Mouse (Mus musculus): Measurements from ENCODE around the gene Limd2.
"Not testable (repeated sequence)": the region's sequence is repeated elsewhere in the genome, so short reads cannot be mapped to it uniquely, and the experiment has no call there.

The Limd2 gene

GRCm38 (mm10) chr11:106170807-106171206, 10.1 kb upstream of the Limd2 start:
- no peak for DNase-seq

GRCm38 (mm10) chr11:106167435-106167834, 6.8 kb upstream of the Limd2 start:
- no peak for DNase-seq

DNA sequence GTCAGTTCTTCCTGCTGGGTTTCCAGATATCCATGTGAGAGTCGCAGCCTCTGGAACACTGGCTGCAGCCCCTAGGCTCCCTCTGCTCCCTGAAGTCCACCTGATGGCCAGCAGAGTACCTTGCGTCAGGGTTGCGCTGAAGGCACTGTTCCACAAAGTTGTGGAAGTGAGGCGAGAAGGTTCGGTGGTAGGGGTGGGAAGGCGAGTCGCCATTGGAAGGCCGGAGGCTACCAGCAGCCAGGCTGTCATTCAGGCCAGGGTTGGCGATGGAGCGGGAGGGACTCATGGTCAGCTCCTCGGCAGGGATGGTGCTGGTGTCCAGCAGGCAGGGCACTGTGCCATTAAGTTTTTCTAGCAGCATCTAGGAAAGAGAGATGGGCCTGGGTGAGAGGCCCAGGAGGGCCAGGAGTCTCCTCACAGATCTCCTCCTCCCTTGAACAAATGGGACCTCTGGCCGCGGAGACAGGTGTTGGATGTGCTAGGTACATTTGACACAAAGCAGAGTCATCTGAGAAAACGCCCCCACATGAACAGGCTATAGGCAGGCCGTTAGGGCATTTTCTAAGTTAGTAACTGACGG, 4.0 kb upstream of the Limd2 start:
- no peak for DNase-seq

GRCm38 (mm10) chr11:106163546-106163945, 2.9 kb upstream of the Limd2 start:
- DNase-seq: peak; percentile 60

DNA sequence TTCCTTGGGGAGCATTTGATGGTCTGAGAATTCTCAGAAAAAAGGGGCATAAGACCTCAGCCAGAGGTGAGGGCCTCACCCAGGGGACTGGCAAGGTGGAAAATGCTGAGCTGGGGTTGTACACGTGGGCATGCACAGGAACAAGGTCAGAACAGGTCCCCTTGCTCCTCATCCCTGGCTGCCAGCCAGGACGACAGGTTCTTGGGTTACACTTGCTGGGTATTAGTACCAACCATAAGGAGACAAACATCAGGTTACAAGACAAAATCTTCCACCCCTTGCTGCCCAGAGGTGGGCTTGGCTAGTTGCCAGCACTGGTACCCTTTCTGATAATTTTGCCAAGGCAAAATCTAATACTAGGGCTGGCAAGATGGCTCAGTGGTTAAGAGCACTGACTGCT, 1.6 kb upstream of the Limd2 start:
- no peak for DNase-seq

DNA sequence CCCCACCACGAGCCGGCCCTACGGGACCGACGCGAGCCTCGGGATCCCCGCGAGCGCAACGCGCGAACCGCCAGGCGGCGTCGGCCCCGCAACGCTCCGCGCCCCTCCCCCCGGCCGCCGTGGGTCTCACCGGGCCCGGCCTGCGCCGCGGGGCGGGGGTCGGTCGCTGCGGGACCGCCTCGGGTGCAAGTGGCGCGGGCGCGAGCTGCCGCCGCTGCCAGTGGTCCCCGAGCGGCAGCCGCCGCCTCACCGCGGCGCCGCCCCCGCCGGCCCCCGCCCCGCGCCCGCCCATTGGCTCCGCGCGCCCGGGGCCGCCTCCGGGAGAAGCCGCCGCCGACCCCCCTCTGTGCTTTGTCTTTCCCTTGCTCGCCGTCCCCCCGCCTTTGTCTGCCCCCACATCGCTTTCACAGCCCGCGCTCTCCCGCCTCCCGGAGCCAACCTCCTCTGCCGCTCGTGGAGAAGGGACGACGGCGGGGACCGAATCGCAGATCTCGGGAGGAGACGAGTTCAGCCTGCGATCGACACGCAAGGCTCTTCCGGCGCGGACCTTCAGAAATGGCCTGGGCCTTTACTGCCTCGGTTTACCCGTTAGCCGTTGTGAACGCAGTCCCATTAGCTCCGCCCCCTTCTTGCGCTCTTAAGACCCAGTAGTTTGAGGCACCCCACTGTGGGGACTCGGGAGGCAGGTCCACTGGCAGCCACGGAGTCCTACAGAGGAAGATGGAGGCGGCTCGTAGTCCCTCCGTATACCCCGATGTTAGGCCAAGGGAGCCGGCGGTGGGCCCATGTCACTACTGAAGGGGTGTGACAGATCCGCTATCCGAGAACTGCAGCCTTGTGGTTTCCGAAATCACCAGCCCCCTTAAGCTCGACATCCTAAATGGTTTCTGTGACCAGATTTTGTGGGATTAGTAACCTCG, 479 bp downstream of the Limd2 start:
- DNase-seq: peak; percentile 90

GRCm38 (mm10) chr11:106159216-106159920, 1.3 kb downstream of the Limd2 start:
- DNase-seq: peak; percentile 65

- DNase-seq: no peak
These were observed 1.8 kb downstream of the Limd2 start for GRCm38 (mm10) chr11:106158930-106159215.

- DNase-seq: peak; percentile 51
These were observed 2.4 kb downstream of the Limd2 start for GRCm38 (mm10) chr11:106158081-106158929.

DNA sequence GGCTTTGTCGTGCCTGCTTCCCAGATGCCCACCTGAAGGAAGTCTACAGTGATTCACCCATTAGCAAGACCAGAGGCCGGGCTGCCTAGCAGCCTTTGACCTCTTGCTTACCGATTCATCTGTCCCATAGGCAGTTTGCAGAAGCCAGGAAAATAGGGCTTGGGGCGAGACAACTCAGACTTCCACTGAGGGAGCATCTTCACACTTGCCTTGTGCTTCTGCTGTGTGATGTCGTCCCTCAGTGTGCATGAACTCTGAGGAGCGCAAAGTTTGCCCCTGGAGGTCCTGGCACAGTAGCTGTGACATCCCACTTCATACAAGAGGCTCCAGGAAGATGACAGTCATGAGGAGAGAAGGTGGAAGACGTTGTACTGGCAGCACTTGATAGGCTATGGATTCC, 3.5 kb downstream of the Limd2 start:
- DNase-seq: no peak

- no peak for DNase-seq
These were observed 4.4 kb downstream of the Limd2 start for GRCm38 (mm10) chr11:106156257-106156656.

GRCm38 (mm10) chr11:106155761-106156160, 4.9 kb downstream of the Limd2 start:
- DNase-seq: no peak

GRCm38 (mm10) chr11:106154770-106155169, 5.9 kb downstream of the Limd2 start:
- DNase-seq: no peak

- no peak for DNase-seq
These were observed 6.6 kb downstream of the Limd2 start for GRCm38 (mm10) chr11:106154091-106154490.

- no peak for DNase-seq
These were observed 8.5 kb downstream of the Limd2 start for GRCm38 (mm10) chr11:106152132-106152531.

DNA sequence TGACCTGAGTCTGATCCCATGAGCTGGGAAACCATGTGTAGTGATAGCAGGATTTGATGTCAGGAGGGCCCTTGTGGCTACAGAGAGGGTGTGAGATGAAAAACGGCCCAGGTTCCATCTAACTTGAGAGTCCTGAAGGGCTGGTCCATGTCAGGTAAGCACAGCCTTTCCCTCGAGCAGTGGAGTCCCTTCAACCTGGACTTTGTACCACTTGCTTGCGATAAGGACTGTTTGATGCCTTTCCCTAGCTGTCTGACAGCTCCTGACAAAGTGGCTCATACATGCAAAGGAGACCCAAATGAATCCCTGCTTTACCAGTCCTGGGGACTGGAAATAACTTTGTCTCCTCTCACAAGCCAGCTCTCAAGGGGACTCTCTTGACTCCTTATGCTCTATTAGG, 9.4 kb downstream of the Limd2 start:
- no peak for DNase-seq

- peak; percentile 94 for DNase-seq
These were observed 25.8 kb downstream of the Limd2 start for GRCm38 (mm10) chr11:106134580-106135528.

GRCm38 (mm10) chr11:106132516-106132915, 28.1 kb downstream of the Limd2 start:
- DNase-seq: no peak

DNA sequence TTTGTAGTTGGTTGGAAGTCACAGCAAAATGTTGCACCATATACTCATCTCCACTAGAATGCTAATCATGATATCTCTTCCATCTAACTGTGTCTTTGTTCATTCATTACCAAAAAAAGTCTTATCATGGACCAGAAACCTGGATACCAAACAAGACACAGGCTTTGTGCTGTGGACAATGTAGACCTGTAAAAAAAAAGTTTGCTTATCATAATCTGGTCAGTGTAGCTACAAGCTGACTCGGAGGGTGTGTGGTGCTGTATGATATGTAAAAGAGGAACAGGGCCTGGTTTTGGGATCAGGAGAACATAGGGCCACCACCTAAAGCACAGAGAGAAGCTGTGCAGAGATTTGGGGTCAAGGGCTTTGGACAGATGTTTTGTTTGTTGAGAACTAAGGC, 31.2 kb downstream of the Limd2 start:
- no peak for DNase-seq

- DNase-seq: not testable (repeated sequence)
These were observed 33.8 kb downstream of the Limd2 start for GRCm38 (mm10) chr11:106126727-106127373.

GRCm38 (mm10) chr11:106125827-106126226, 34.8 kb downstream of the Limd2 start:
- no peak for DNase-seq

All from kidney, postnatal 10 days (tissue).